Mouse (Mus musculus): ENCODE results near the gene Sapcd2.
"Not testable (repeated sequence)": the region's sequence is repeated elsewhere in the genome, so short reads cannot be mapped to it uniquely, and the experiment has no call there.

Sapcd2 gene

GRCm38 (mm10) chr2:25372644-25373391 is 697 bp downstream of the Sapcd2 start:
- DNase-seq (ENCODE audit: low spot score): no peak

- no peak for DNase-seq (ENCODE audit: low spot score)
Measured at GRCm38 (mm10) chr2:25373431-25373830, 1.3 kb downstream of the Sapcd2 start.

GRCm38 (mm10) chr2:25376589-25376988 is 4.5 kb downstream of the Sapcd2 start:
- peak; percentile 79 for DNase-seq (ENCODE audit: low spot score)

- no peak for DNase-seq (ENCODE audit: low spot score)
Measured at GRCm38 (mm10) chr2:25384492-25384891, 12.4 kb downstream of the Sapcd2 start.

GRCm38 (mm10) chr2:25391266-25391665 is 19.1 kb downstream of the Sapcd2 start:
- DNase-seq (ENCODE audit: low spot score): no peak

- DNase-seq (ENCODE audit: low spot score): peak; percentile 88
Measured at GRCm38 (mm10) chr2:25394281-25395221, 22.4 kb downstream of the Sapcd2 start.

- DNase-seq (ENCODE audit: low spot score): no peak
Measured at GRCm38 (mm10) chr2:25395721-25396596, 23.8 kb downstream of the Sapcd2 start, which contains the start of gene Entpd2. Entpd2 (plus strand) TSS chr2:25395874.

- peak; percentile 78 for DNase-seq (ENCODE audit: low spot score)
Measured at GRCm38 (mm10) chr2:25396597-25396983, 24.5 kb downstream of the Sapcd2 start.

GRCm38 (mm10) chr2:25397010-25397409 is 24.9 kb downstream of the Sapcd2 start:
- DNase-seq (ENCODE audit: low spot score): no peak

GRCm38 (mm10) chr2:25398065-25398464 is 25.9 kb downstream of the Sapcd2 start:
- no peak for DNase-seq (ENCODE audit: low spot score)

GRCm38 (mm10) chr2:25399051-25399450 is 26.9 kb downstream of the Sapcd2 start, which contains the start of gene Npdc1:
Npdc1 (plus strand) TSS chr2:25399351.
- DNase-seq (ENCODE audit: low spot score): no peak

- no peak for DNase-seq (ENCODE audit: low spot score)
Measured at GRCm38 (mm10) chr2:25400291-25400690, 28.2 kb downstream of the Sapcd2 start.

- peak; percentile 53 for DNase-seq (ENCODE audit: low spot score)
Measured at GRCm38 (mm10) chr2:25400764-25401163, 28.6 kb downstream of the Sapcd2 start.

- DNase-seq (ENCODE audit: low spot score): peak; percentile 91
Measured at GRCm38 (mm10) chr2:25402377-25402971, 30.4 kb downstream of the Sapcd2 start.

- DNase-seq (ENCODE audit: low spot score): peak; percentile 70
Measured at GRCm38 (mm10) chr2:25402972-25403601, 31.0 kb downstream of the Sapcd2 start.

- peak; percentile 54 for DNase-seq (ENCODE audit: low spot score)
Measured at GRCm38 (mm10) chr2:25403994-25404393, 31.9 kb downstream of the Sapcd2 start.

- DNase-seq (ENCODE audit: low spot score): no peak
Measured at GRCm38 (mm10) chr2:25408908-25409307, 36.8 kb downstream of the Sapcd2 start.

- DNase-seq (ENCODE audit: low spot score): not testable (repeated sequence)
Measured at GRCm38 (mm10) chr2:25413436-25413835, 41.3 kb downstream of the Sapcd2 start.

- DNase-seq (ENCODE audit: low spot score): peak; percentile 88
Measured at GRCm38 (mm10) chr2:25417426-25417825, 45.3 kb downstream of the Sapcd2 start.

- peak; percentile 64 for DNase-seq (ENCODE audit: low spot score)
Measured at GRCm38 (mm10) chr2:25421896-25422295, 49.8 kb downstream of the Sapcd2 start.

All from adipocyte (in vitro differentiated cells).